Mouse (Mus musculus): ENCODE data around the gene Cntnap1. TPM values are rescaled to one million over a fixed set of nuclear protein-coding genes. Genes with fewer than 3 reads are reported as not detected.
A peak's percentile ranks its signal among the peaks of the same experiment; 100 is the strongest.

The Cntnap1 gene
- polyA plus RNA-seq, 1 experiment, result 1.4 TPM

DNA sequence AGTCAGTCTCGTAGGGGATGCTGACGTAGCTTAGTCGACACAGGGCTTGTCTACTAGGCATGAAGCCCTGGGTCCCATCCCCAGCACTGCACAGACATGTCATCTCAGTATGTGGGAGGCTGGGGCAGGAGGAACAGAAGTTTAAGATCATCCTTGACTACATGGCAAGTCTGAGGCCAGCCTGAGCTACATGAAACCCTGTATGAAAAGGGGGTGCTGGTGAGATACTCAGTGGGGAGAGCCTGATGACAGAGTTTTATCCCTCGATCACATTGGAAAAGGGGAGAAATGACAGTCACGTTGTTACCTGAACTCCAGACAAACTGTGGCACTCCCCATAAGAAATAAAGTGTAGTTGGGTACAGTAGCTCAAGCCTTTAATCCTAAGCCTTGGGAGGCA lies 17.2 kb downstream of the Cntnap1 start:
- Histone ChIP-seq H3K36me3 (ENCODE audit: control insufficient read depth, insufficient read depth, low read length) (no peaks in the 10 kb centered on the region), H3K4me1 (ENCODE audit: control insufficient read depth, insufficient read depth, insufficient read length) (no peaks in the 10 kb centered on the region), H3K4me3 (ENCODE audit: extremely low read depth, insufficient read depth, insufficient read length) (no peak overlapping the region), H3K27me3 (ENCODE audit: control insufficient read depth, insufficient read depth, low read length) (no peaks in the 10 kb centered on the region), H3K27ac (ENCODE audit: insufficient read depth, low read length) (no peak overlapping the region)
- 93% methylated on average over 5 of the region's 5 CpGs for WGBS
- DNase-seq (ENCODE audit: low read depth in 1 of 2, low spot score in 2 of 2), result no peak
- no peak for TF ChIP-seq POLR2A (IDR thresholded peaks at IDR 0.05; ENCODE audit: low read depth, low read length)
- no peak for TF ChIP-seq CTCF (IDR thresholded peaks at IDR 0.05; ENCODE audit: extremely low read depth, insufficient read depth, insufficient read length, insufficient replicate concordance)

DNA sequence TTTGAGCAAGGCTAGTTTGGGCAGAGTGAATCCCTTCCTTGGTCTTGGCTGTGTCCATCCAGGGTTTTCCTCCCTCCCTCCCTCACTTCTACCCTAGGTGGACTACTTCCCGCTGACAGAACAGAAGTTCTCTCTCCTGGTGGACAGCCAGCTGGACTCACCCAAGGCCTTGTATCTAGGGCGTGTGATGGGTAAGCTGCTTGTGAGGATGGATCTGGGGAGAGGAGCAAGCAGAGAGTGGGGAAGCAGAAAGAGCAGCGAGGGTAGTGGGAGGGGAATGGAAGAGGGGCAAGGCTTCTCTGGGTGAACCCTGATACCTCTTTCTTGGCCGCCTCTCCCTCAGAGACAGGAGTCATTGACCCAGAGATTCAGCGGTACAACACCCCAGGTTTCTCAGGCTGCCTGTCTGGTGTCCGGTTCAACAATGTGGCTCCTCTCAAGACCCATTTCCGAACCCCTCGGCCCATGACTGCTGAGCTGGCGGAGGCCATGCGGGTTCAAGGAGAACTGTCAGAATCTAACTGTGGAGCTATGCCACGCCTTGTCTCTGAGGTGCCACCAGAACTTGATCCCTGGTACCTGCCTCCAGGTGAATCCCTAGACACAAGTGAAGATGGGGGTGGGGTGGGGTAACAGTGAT lies 18.0 kb downstream of the Cntnap1 start:
- no peak overlapping the region for H3K27ac ChIP-seq (ENCODE audit: insufficient read depth, low read length)
- WGBS, result 89% methylated on average over 11 of the region's 11 CpGs
- H3K27me3 ChIP-seq (ENCODE audit: control insufficient read depth, insufficient read depth, low read length), result no peaks in the 10 kb centered on the region
- TF ChIP-seq CTCF (IDR thresholded peaks at IDR 0.05; ENCODE audit: extremely low read depth, insufficient read depth, insufficient read length, insufficient replicate concordance) (no peak), POLR2A (IDR thresholded peaks at IDR 0.05; ENCODE audit: low read depth, low read length) (no peak)
- DNase-seq (ENCODE audit: low read depth in 1 of 2, low spot score in 2 of 2), result no peak
- peaks cover 1% of the 10 kb centered on the region; the same call in 1 of the 2 replicates for H3K36me3 ChIP-seq (ENCODE audit: control insufficient read depth, insufficient read depth, low read length)
- no peaks in the 10 kb centered on the region for H3K4me1 ChIP-seq (ENCODE audit: control insufficient read depth, insufficient read depth, insufficient read length)
- no peak overlapping the region for H3K4me3 ChIP-seq (ENCODE audit: extremely low read depth, insufficient read depth, insufficient read length)

DNA sequence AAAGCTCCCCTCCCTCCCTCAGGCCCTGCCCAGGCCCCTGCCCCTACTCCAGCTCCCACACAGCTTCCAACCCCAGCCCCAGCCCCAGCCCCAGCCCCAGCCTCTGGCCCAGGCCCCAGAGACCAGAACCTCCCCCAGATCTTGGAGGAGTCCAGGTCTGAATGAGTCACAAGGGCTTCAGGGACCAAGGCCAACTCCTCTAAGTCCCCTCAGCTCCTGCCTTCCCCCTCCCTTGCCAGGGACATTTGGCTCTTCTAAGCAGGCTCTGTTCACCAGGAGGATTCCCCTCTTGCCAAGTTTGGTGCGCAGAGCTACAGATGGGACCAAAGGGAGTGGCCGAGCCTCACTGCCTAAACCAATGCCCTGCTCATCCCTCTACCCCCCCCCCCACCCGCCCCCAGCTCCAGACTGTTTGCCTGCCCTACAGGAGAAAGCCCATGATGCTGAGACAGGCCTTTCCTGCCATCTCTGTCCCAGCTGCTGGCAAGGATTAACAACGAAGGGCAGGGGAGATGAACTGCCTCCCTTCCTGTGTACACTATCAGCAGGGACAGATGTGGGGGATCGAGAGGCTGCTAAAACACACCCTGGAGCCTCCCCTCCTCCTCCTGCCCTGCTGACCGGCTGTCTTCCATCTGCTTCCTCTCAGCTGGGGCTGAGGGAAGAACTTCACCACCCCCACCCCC lies 19.3 kb downstream of the Cntnap1 start:
- H3K36me3 ChIP-seq (ENCODE audit: control insufficient read depth, insufficient read depth, low read length), result peaks cover 3% of the 10 kb centered on the region; the same call in 1 of the 2 replicates
- WGBS, result 41% methylated on average over 6 of the region's 6 CpGs
- TF ChIP-seq CTCF (IDR thresholded peaks at IDR 0.05; ENCODE audit: extremely low read depth, insufficient read depth, insufficient read length, insufficient replicate concordance) (no peak), POLR2A (IDR thresholded peaks at IDR 0.05; ENCODE audit: low read depth, low read length) (no peak)
- no peak for DNase-seq (ENCODE audit: low read depth in 1 of 2, low spot score in 2 of 2)
- peak overlapping the region; percentile 23; the same call in 1 of the 2 replicates for H3K27ac ChIP-seq (ENCODE audit: insufficient read depth, low read length)
- no peak overlapping the region for H3K4me3 ChIP-seq (ENCODE audit: extremely low read depth, insufficient read depth, insufficient read length)
- H3K4me1 ChIP-seq (ENCODE audit: control insufficient read depth, insufficient read depth, insufficient read length), result no peaks in the 10 kb centered on the region
- no peaks in the 10 kb centered on the region for H3K27me3 ChIP-seq (ENCODE audit: control insufficient read depth, insufficient read depth, low read length)

DNA sequence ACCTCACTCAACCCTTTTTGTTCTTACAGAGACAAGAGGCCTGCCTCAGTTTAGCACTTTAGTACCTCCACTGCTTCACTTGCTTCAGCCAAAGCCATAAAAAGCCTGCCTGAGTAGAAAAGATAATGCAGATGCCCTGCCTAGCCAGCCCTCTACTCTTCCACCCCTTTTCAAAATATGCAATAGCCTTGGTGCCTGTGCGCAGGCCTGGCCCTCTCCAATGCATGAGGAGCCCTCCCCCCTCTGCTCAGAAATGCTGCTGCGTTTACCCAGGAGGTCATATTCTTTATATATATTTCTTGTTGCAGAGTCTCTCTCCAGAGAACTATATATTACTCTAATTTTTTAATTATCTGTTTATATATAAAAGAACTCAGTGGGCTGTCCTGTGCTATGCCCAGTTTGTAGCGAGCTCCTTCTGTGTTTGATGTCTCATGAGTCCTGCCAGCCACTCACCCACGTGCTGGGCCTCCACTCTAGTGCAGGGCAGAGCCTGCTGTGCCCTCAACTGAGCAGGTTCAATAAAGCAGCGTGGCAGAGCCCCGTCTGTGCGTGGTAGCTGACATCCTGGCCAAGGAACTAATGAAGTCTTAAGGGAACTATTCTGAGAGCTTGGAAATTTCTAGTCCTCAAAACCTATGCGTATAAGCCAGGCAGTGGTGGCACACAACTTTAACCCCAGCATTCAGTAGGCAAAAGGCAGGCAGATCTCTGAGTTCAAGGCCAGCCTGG lies 20.0 kb downstream of the Cntnap1 start:
- Histone ChIP-seq H3K4me3 (ENCODE audit: extremely low read depth, insufficient read depth, insufficient read length) (no peak overlapping the region), H3K36me3 (ENCODE audit: control insufficient read depth, insufficient read depth, low read length) (peaks cover 5% of the 10 kb centered on the region; the same call in 1 of the 2 replicates), H3K4me1 (ENCODE audit: control insufficient read depth, insufficient read depth, insufficient read length) (no peaks in the 10 kb centered on the region), H3K27me3 (ENCODE audit: control insufficient read depth, insufficient read depth, low read length) (no peaks in the 10 kb centered on the region), H3K27ac (ENCODE audit: insufficient read depth, low read length) (peak overlapping the region; percentile 23; the same call in 1 of the 2 replicates)
- no peak for TF ChIP-seq POLR2A (IDR thresholded peaks at IDR 0.05; ENCODE audit: low read depth, low read length)
- TF ChIP-seq CTCF (IDR thresholded peaks at IDR 0.05; ENCODE audit: extremely low read depth, insufficient read depth, insufficient read length, insufficient replicate concordance), result no peak
- no peak for DNase-seq (ENCODE audit: low read depth in 1 of 2, low spot score in 2 of 2)
- 68% methylated on average over 8 of the region's 8 CpGs for WGBS

DNA sequence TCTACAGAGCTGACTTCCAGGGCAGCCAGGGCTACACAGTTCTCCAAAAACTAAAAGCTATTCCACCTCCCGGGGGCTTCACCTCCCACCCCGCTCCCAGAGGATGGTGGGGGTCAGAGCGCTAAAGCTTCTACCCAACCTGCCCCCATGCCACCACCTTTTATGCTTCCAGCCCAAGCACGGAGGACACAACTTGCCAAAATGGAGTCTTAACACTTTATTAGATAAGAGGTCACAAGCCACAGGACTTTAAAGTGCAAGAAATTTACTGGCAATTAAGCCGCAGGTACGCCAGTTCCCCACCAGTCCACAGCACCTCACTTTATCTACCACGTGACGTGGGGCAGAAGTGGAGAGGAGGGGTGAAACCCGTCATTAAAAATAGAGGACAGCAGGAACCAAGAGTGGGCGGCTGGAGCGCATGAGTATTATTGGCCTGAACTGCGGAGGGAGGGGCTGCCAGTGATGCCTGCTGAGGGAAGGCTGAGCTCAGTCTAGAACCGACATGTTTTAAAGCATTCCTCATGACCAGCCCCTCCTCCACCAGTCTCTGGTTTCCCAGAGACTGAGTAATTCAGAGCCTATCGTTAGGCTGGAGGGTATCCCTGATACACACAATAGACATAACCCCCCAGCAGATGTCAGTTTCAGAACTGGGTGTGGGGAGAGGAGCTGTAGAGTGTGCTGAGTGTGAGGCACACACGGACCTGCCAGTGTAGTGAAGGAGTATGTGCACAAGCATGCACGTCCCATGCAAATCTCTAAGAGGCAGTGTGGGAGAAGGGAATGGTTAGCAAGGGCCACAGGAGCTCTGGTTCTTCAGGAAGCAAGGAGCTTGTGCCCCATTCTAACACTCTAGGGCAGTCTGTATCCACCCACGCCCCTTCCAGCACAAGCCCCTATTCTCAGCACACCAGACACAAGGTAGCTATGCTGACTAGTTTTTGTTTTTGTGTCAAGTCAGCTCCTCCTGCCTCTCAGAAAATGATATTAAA lies 20.9 kb downstream of the Cntnap1 start:
- no peak overlapping the region for H3K4me3 ChIP-seq (ENCODE audit: extremely low read depth, insufficient read depth, insufficient read length)
- no peaks in the 10 kb centered on the region for H3K27me3 ChIP-seq (ENCODE audit: control insufficient read depth, insufficient read depth, low read length)
- peaks cover 5% of the 10 kb centered on the region; the same call in 1 of the 2 replicates for H3K36me3 ChIP-seq (ENCODE audit: control insufficient read depth, insufficient read depth, low read length)
- TF ChIP-seq POLR2A (IDR thresholded peaks at IDR 0.05; ENCODE audit: low read depth, low read length) (no peak), CTCF (IDR thresholded peaks at IDR 0.05; ENCODE audit: extremely low read depth, insufficient read depth, insufficient read length, insufficient replicate concordance) (no peak)
- H3K27ac ChIP-seq (ENCODE audit: insufficient read depth, low read length), result 0 out of 2 replicates have a peak overlapping the region, but pooled peaks have one; percentile 21
- DNase-seq (ENCODE audit: low read depth in 1 of 2, low spot score in 2 of 2), result no peak
- WGBS, result 80% methylated on average over 17 of the region's 17 CpGs
- H3K4me1 ChIP-seq (ENCODE audit: control insufficient read depth, insufficient read depth, insufficient read length), result no peaks in the 10 kb centered on the region

DNA sequence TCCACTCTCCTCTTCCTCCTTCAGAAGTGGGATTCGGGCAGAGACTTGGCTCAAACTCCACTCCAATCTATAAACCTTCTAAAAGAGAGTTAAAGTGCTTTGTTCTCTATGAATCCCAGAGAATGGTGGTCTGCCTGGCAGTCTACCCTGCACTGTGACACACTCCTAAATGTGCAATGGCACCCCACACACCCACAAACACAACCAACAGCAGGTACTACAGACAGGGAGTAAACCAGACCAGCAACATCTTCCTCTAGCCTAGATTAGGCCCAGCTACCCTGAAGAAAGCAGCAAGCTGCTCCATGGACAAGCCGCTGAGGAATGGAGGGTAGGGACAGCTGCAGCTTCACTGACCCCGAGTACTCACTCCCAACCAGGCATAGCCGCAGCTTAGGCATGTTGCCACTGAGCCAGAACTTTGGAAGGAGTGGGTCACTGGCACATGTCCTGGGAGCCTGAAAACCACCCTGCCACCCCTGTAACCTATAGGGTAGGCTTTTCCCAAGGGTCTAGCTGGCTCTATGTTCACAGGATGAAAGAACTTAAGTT lies 21.7 kb downstream of the Cntnap1 start:
- H3K27ac ChIP-seq (ENCODE audit: insufficient read depth, low read length), result no peak overlapping the region
- no peaks in the 10 kb centered on the region for H3K4me1 ChIP-seq (ENCODE audit: control insufficient read depth, insufficient read depth, insufficient read length)
- DNase-seq (ENCODE audit: low read depth in 1 of 2, low spot score in 2 of 2), result no peak
- TF ChIP-seq CTCF (IDR thresholded peaks at IDR 0.05; ENCODE audit: extremely low read depth, insufficient read depth, insufficient read length, insufficient replicate concordance), result no peak
- no peak for TF ChIP-seq POLR2A (IDR thresholded peaks at IDR 0.05; ENCODE audit: low read depth, low read length)
- H3K27me3 ChIP-seq (ENCODE audit: control insufficient read depth, insufficient read depth, low read length), result no peaks in the 10 kb centered on the region
- peaks cover 7% of the 10 kb centered on the region for H3K36me3 ChIP-seq (ENCODE audit: control insufficient read depth, insufficient read depth, low read length)
- WGBS, result 84% methylated on average over 4 of the region's 4 CpGs
- no peak overlapping the region for H3K4me3 ChIP-seq (ENCODE audit: extremely low read depth, insufficient read depth, insufficient read length)
